Mouse (Mus musculus): Measurements from ENCODE around the gene Prrg2.

Prrg2 gene

GRCm38 (mm10) chr7:45058607-45059571 lies 3.6 kb downstream of the Prrg2 start:
- peak in 1 of 2 experiments; percentile 51 for DNase-seq (ENCODE audit: low spot score in 2 of 2)

- no peak for DNase-seq (ENCODE audit: low spot score in 2 of 2)
These were observed 5.5 kb downstream of the Prrg2 start for GRCm38 (mm10) chr7:45056972-45057348.

- no peak for DNase-seq (ENCODE audit: low spot score in 2 of 2)
These were observed 6.0 kb downstream of the Prrg2 start for GRCm38 (mm10) chr7:45056329-45056971.

GRCm38 (mm10) chr7:45053931-45054510 lies 8.5 kb downstream of the Prrg2 start:
- DNase-seq (ENCODE audit: low spot score in 2 of 2) = peak; percentile 65 to 83

GRCm38 (mm10) chr7:45053117-45053930 lies 9.2 kb downstream of the Prrg2 start:
- peak in 1 of 2 experiments; percentile 65 for DNase-seq (ENCODE audit: low spot score in 2 of 2)

GRCm38 (mm10) chr7:45052862-45053116 lies 9.7 kb downstream of the Prrg2 start, which contains the start of gene Prr12:
TSS of gene Prr12 (minus strand) at chr7:45052881.
- DNase-seq (ENCODE audit: low spot score in 2 of 2) = no peak

- peak in 1 of 2 experiments; percentile 52 for DNase-seq (ENCODE audit: low spot score in 2 of 2)
These were observed 10.2 kb downstream of the Prrg2 start for GRCm38 (mm10) chr7:45052181-45052861.

- DNase-seq (ENCODE audit: low spot score in 2 of 2) = no peak
These were observed 10.9 kb downstream of the Prrg2 start for GRCm38 (mm10) chr7:45051601-45051974.

- DNase-seq (ENCODE audit: low spot score in 2 of 2) = peak in 1 of 2 experiments; percentile 79
These were observed 11.4 kb downstream of the Prrg2 start for GRCm38 (mm10) chr7:45050945-45051600.

GRCm38 (mm10) chr7:45048923-45049657 lies 13.4 kb downstream of the Prrg2 start:
- DNase-seq (ENCODE audit: low spot score in 2 of 2) = no peak

- no peak for DNase-seq (ENCODE audit: low spot score in 2 of 2)
These were observed 14.2 kb downstream of the Prrg2 start for GRCm38 (mm10) chr7:45048001-45048890.

GRCm38 (mm10) chr7:45047491-45047890 lies 15.0 kb downstream of the Prrg2 start:
- no peak for DNase-seq (ENCODE audit: low spot score in 2 of 2)

GRCm38 (mm10) chr7:45046853-45047350 lies 15.6 kb downstream of the Prrg2 start:
- no peak for DNase-seq (ENCODE audit: low spot score in 2 of 2)

- DNase-seq (ENCODE audit: low spot score in 2 of 2) = no peak
These were observed 16.7 kb downstream of the Prrg2 start for GRCm38 (mm10) chr7:45045741-45046140.

- no peak for DNase-seq (ENCODE audit: low spot score in 2 of 2)
These were observed 19.2 kb downstream of the Prrg2 start for GRCm38 (mm10) chr7:45043307-45043706.

- DNase-seq (ENCODE audit: low spot score in 2 of 2) = no peak
These were observed 21.6 kb downstream of the Prrg2 start for GRCm38 (mm10) chr7:45040851-45041250.

GRCm38 (mm10) chr7:45038411-45038810 lies 24.1 kb downstream of the Prrg2 start:
- DNase-seq (ENCODE audit: low spot score in 2 of 2) = no peak

GRCm38 (mm10) chr7:45037720-45038361 lies 24.6 kb downstream of the Prrg2 start:
- DNase-seq (ENCODE audit: low spot score in 2 of 2) = peak; percentile 36 to 65

Measured in cerebellum, postnatal 4 days (tissue).